Mouse (Mus musculus) kidney, postnatal 14 days (tissue): ENCODE data around the gene Tpt1.
"Not testable (repeated sequence)": the region's sequence is repeated elsewhere in the genome, so short reads cannot be mapped to it uniquely, and the experiment has no call there.

ENCODE experiments used
- DNase-seq: peaks from one replicate; pipeline ENCODE4 v3.0.0; 2022; ENCODE audit warnings: mixed read lengths

Gene Tpt1

GRCm38 (mm10) chr14:75844867-75845697 lies at the start of gene Tpt1:
TSS of gene Tpt1 (plus strand) at chr14:75845093.
- peak; percentile 99 for DNase-seq

- no peak for DNase-seq
Measured at GRCm38 (mm10) chr14:75795918-75796317, 49.0 kb upstream of the Tpt1 start.

GRCm38 (mm10) chr14:75797769-75798386 lies 47.0 kb upstream of the Tpt1 start:
- peak; percentile 68 for DNase-seq

GRCm38 (mm10) chr14:75807800-75808199 lies 37.1 kb upstream of the Tpt1 start:
- peak; percentile 83 for DNase-seq

- peak; percentile 47 for DNase-seq
Measured at GRCm38 (mm10) chr14:75809931-75810330, 35.0 kb upstream of the Tpt1 start.

- DNase-seq = no peak
Measured at GRCm38 (mm10) chr14:75818528-75818927, 26.4 kb upstream of the Tpt1 start.

- no peak for DNase-seq
Measured at GRCm38 (mm10) chr14:75819341-75819740, 25.6 kb upstream of the Tpt1 start.

- DNase-seq = peak; percentile 50
Measured at GRCm38 (mm10) chr14:75820007-75820406, 24.9 kb upstream of the Tpt1 start.

GRCm38 (mm10) chr14:75826851-75827410 lies 18.0 kb upstream of the Tpt1 start:
- no peak for DNase-seq

GRCm38 (mm10) chr14:75828221-75828620 lies 16.7 kb upstream of the Tpt1 start:
- DNase-seq = peak; percentile 26

- peak; percentile 93 for DNase-seq
Measured at GRCm38 (mm10) chr14:75828866-75829806, 15.8 kb upstream of the Tpt1 start.

GRCm38 (mm10) chr14:75829817-75830216 lies 15.1 kb upstream of the Tpt1 start:
- DNase-seq = not testable (repeated sequence)

GRCm38 (mm10) chr14:75832031-75832430 lies 12.9 kb upstream of the Tpt1 start:
- no peak for DNase-seq

GRCm38 (mm10) chr14:75832982-75833381 lies 11.9 kb upstream of the Tpt1 start:
- DNase-seq = peak; percentile 49

- peak; percentile 53 for DNase-seq
Measured at GRCm38 (mm10) chr14:75833546-75834250, 11.2 kb upstream of the Tpt1 start.

GRCm38 (mm10) chr14:75834251-75834738 lies 10.6 kb upstream of the Tpt1 start:
- DNase-seq = peak; percentile 91

- peak; percentile 86 for DNase-seq
Measured at GRCm38 (mm10) chr14:75834739-75835381, 10.0 kb upstream of the Tpt1 start.

GRCm38 (mm10) chr14:75836579-75836978 lies 8.3 kb upstream of the Tpt1 start:
- DNase-seq = no peak

- peak; percentile 61 for DNase-seq
Measured at GRCm38 (mm10) chr14:75837048-75837916, 7.6 kb upstream of the Tpt1 start.

- peak; percentile 30 for DNase-seq
Measured at GRCm38 (mm10) chr14:75841758-75842157, 3.1 kb upstream of the Tpt1 start.
